In genomic region chr3:88480679-88481078, GRCm38 (mm10) we compare ENCODE assay signal across 30 mouse cellular contexts.
"Had no signal": no experiment of that assay in that cellular context is flagged by ENCODE, and none has a peak within 500 bp of the region (broad histone marks: within the 10 kb centered on the region; RNA-seq: fewer than 3 reads in every experiment).

No protein-coding gene starts in this region.

- H3K27ac ChIP-seq: limb, embryonic 10.5 days; limb, embryonic 12.5 days; limb, embryonic 13.5 days; limb, embryonic 15.5 days; liver, embryonic 12.5 days; liver, embryonic 13.5 days; liver, embryonic 14.5 days; liver, embryonic 15.5 days; lung, embryonic 15.5 days; macrophage; midbrain, embryonic 10.5 days; midbrain, embryonic 12.5 days; midbrain, embryonic 13.5 days; midbrain, embryonic 15.5 days; neural tube, embryonic 12.5 days had no signal

- ATAC-seq: liver, embryonic 12.5 days; liver, postnatal 0 days; lung, postnatal 0 days; midbrain, embryonic 13.5 days; midbrain, embryonic 15.5 days; midbrain, embryonic 16.5 days had no signal

- H3K9me3 ChIP-seq: limb, embryonic 10.5 days; limb, embryonic 12.5 days; limb, embryonic 13.5 days; limb, embryonic 15.5 days; liver, embryonic 12.5 days; liver, embryonic 13.5 days; liver, embryonic 15.5 days; lung, embryonic 15.5 days; megakaryocyte, embryonic 14.5 days; midbrain, embryonic 10.5 days; midbrain, embryonic 12.5 days; midbrain, embryonic 13.5 days; midbrain, embryonic 15.5 days; neural tube, embryonic 12.5 days had no signal

- DNase-seq: liver; liver, embryonic 13.5 days; liver, postnatal 0 days; lung, adult 18-20 months; lung, adult 2 months; lung, embryonic 14.5 days; lung, postnatal 10 days; lung, postnatal 14 days; lung, postnatal 36 days; lung, postnatal 4 days; midbrain, embryonic 14.5 days had no signal

- H3K36me3 ChIP-seq: limb, embryonic 10.5 days; midbrain, embryonic 10.5 days; midbrain, embryonic 12.5 days; midbrain, embryonic 13.5 days had no signal

- H3K4me2 ChIP-seq: limb, embryonic 12.5 days; limb, embryonic 13.5 days; limb, embryonic 15.5 days; liver, embryonic 11.5 days; liver, embryonic 12.5 days; liver, embryonic 13.5 days; liver, embryonic 15.5 days; lung, embryonic 14.5 days; lung, embryonic 15.5 days; midbrain, embryonic 11.5 days; midbrain, embryonic 12.5 days; midbrain, embryonic 13.5 days; midbrain, embryonic 15.5 days; neural tube, embryonic 12.5 days had no signal

- H3K4me3 ChIP-seq: limb, embryonic 10.5 days; limb, embryonic 12.5 days; limb, embryonic 13.5 days; limb, embryonic 15.5 days; liver, embryonic 12.5 days; liver, embryonic 13.5 days; liver, embryonic 15.5 days; lung, embryonic 15.5 days; megakaryocyte, embryonic 14.5 days; midbrain, embryonic 10.5 days; midbrain, embryonic 12.5 days; midbrain, embryonic 13.5 days; midbrain, embryonic 15.5 days; neural tube, embryonic 12.5 days had no signal

- H3K9ac ChIP-seq: limb, embryonic 12.5 days; limb, embryonic 13.5 days; limb, embryonic 15.5 days; liver, embryonic 12.5 days; liver, embryonic 13.5 days; liver, embryonic 14.5 days; liver, embryonic 15.5 days; liver, postnatal 0 days; lung, embryonic 14.5 days; lung, embryonic 15.5 days; midbrain, embryonic 12.5 days; midbrain, embryonic 15.5 days; neural tube, embryonic 12.5 days had no signal
